Comparison of ENCODE assay signal across 10 mouse cellular contexts in genomic region chr15:77213829-77214228, GRCm38 (mm10).
DNase-seq lines count a peak whose midpoint lies in the region; ATAC-seq lines count a peak whose summit lies in the region.
"Had no signal": no experiment of that assay in that cellular context is flagged by ENCODE, and none has a peak within 500 bp of the region (broad histone marks: within the 10 kb centered on the region; RNA-seq: fewer than 3 reads in every experiment).

No protein-coding gene starts in this region.

- H3K4me2 ChIP-seq in forebrain, embryonic 13.5 days, result no peak overlapping the region
- no peak overlapping the region for H3K4me2 ChIP-seq in midbrain, embryonic 16.5 days (ENCODE audit: low read length)
- H3K4me2 ChIP-seq: forebrain, embryonic 12.5 days had no signal

- no peak for DNase-seq in forebrain, embryonic 10.5 days (ENCODE audit: extremely low spot score, low spot score)
- DNase-seq in midbrain, embryonic 10.5 days (ENCODE audit: low spot score), result no peak
- DNase-seq in kidney, postnatal 10 days, result peak; percentile 38
- no peak for DNase-seq in ovary, adult 18-20 months (ENCODE audit: low spot score)
- no peak for DNase-seq in urinary bladder, adult 18-20 months (ENCODE audit: low spot score in 2 of 2)
- DNase-seq in adrenal gland, postnatal 4 days (ENCODE audit: low spot score in 2 of 2), result no peak
- DNase-seq: right cerebral cortex, postnatal 25 days had no signal

- H3K9ac ChIP-seq in forebrain, embryonic 13.5 days, result no peak overlapping the region
- H3K9ac ChIP-seq in midbrain, embryonic 16.5 days (ENCODE audit: low read depth, low read length), result no peak overlapping the region
- H3K9ac ChIP-seq: forebrain, embryonic 12.5 days had no signal

- H3K36me3 ChIP-seq in forebrain, embryonic 10.5 days (replicated peaks), result no peaks in the 10 kb centered on the region
- H3K36me3 ChIP-seq in forebrain, embryonic 13.5 days (ENCODE audit: poor library complexity, severe bottlenecking), result no peaks in the 10 kb centered on the region
- H3K36me3 ChIP-seq in midbrain, embryonic 10.5 days, result no peaks in the 10 kb centered on the region
- no peaks in the 10 kb centered on the region for H3K36me3 ChIP-seq in midbrain, embryonic 16.5 days (ENCODE audit: control insufficient read depth, insufficient read depth, low read length)
- H3K36me3 ChIP-seq: forebrain, embryonic 12.5 days had no signal

- 59% methylated on average over 5 of the region's 5 CpGs for WGBS in forebrain, embryonic 10.5 days
- WGBS in forebrain, embryonic 13.5 days, result 64% methylated on average over 5 of the region's 5 CpGs
- WGBS in midbrain, embryonic 10.5 days, result 70% methylated on average over 5 of the region's 5 CpGs
- 53% methylated on average over 5 of the region's 5 CpGs for WGBS in midbrain, embryonic 16.5 days

- H3K27ac ChIP-seq in forebrain, embryonic 10.5 days, result peak overlapping the region; percentile 79; the same call in 1 of the 2 replicates
- H3K27ac ChIP-seq in forebrain, embryonic 13.5 days, result no peak overlapping the region
- 0 out of 2 replicates have a peak overlapping the region, but pooled peaks have one; percentile 25 for H3K27ac ChIP-seq in midbrain, embryonic 10.5 days (replicated peaks)
- no peak overlapping the region for H3K27ac ChIP-seq in midbrain, embryonic 16.5 days (ENCODE audit: low read length)
- H3K27ac ChIP-seq: forebrain, embryonic 12.5 days had no signal

- no peak overlapping the region for H3K4me3 ChIP-seq in forebrain, embryonic 10.5 days
- no peak overlapping the region for H3K4me3 ChIP-seq in forebrain, embryonic 13.5 days
- no peak overlapping the region for H3K4me3 ChIP-seq in midbrain, embryonic 10.5 days
- no peak overlapping the region for H3K4me3 ChIP-seq in midbrain, embryonic 16.5 days (ENCODE audit: low read depth, low read length)
- H3K4me3 ChIP-seq: forebrain, embryonic 12.5 days had no signal

- no peak for ATAC-seq in forebrain, embryonic 13.5 days
- no peak for ATAC-seq in midbrain, embryonic 16.5 days

- no peaks in the 10 kb centered on the region for H3K9me3 ChIP-seq in forebrain, embryonic 10.5 days
- no peaks in the 10 kb centered on the region for H3K9me3 ChIP-seq in forebrain, embryonic 13.5 days (replicated peaks)
- no peaks in the 10 kb centered on the region for H3K9me3 ChIP-seq in midbrain, embryonic 10.5 days (replicated peaks)
- H3K9me3 ChIP-seq in midbrain, embryonic 16.5 days (replicated peaks; ENCODE audit: control insufficient read depth, low read length, poor library complexity, severe bottlenecking), result no peaks in the 10 kb centered on the region
- H3K9me3 ChIP-seq: forebrain, embryonic 12.5 days had no signal

- no peaks in the 10 kb centered on the region for H3K27me3 ChIP-seq in forebrain, embryonic 10.5 days (ENCODE audit: poor library complexity, severe bottlenecking)
- H3K27me3 ChIP-seq in forebrain, embryonic 13.5 days, result no peaks in the 10 kb centered on the region
- H3K27me3 ChIP-seq in midbrain, embryonic 10.5 days (ENCODE audit: low read depth, poor library complexity, severe bottlenecking), result no peaks in the 10 kb centered on the region
- no peaks in the 10 kb centered on the region for H3K27me3 ChIP-seq in midbrain, embryonic 16.5 days (ENCODE audit: control insufficient read depth, insufficient read depth, low read depth, low read length)
- H3K27me3 ChIP-seq: forebrain, embryonic 12.5 days had no signal

- peaks cover 62% of the 10 kb centered on the region for H3K4me1 ChIP-seq in forebrain, embryonic 10.5 days
- H3K4me1 ChIP-seq in forebrain, embryonic 13.5 days, result peaks cover 34% of the 10 kb centered on the region
- H3K4me1 ChIP-seq in midbrain, embryonic 10.5 days, result peaks cover 48% of the 10 kb centered on the region
- H3K4me1 ChIP-seq in midbrain, embryonic 16.5 days (ENCODE audit: control insufficient read depth, insufficient read depth, low read length), result peaks cover 10% of the 10 kb centered on the region

Comparison
In these comparisons a context has a peak if more than half of its experiments do, and no peak if none do; other contexts are left out.
1. H3K27ac ChIP-seq: peak in forebrain, embryonic 10.5 days (single experiment) and midbrain, embryonic 10.5 days (single experiment); none in forebrain, embryonic 13.5 days (single experiment) and midbrain, embryonic 16.5 days (single experiment).